Mouse (Mus musculus): ENCODE results near the gene Itprip. TPM values are rescaled to one million over a fixed set of nuclear protein-coding genes. Genes with fewer than 3 reads are reported as not detected.
"Not testable (repeated sequence)": the region's sequence is repeated elsewhere in the genome, so short reads cannot be mapped to it uniquely, and the experiment has no call there.

The Itprip gene
- total RNA-seq, 2 experiments from 2014 or later, result 15.8 to 19.1 TPM

- no peak for ATAC-seq (replicated peaks; ENCODE audit: poor library complexity, severe bottlenecking)
These were observed 60.8 kb downstream of the Itprip start for GRCm38 (mm10) chr19:47857957-47858942.

GRCm38 (mm10) chr19:47854796-47855783, 64.0 kb downstream of the Itprip start, which contains the start of gene Gsto1:
TSS of gene Gsto1 (plus strand) at chr19:47854970.
- peak; percentile 87 for ATAC-seq (replicated peaks; ENCODE audit: poor library complexity, severe bottlenecking)

DNA sequence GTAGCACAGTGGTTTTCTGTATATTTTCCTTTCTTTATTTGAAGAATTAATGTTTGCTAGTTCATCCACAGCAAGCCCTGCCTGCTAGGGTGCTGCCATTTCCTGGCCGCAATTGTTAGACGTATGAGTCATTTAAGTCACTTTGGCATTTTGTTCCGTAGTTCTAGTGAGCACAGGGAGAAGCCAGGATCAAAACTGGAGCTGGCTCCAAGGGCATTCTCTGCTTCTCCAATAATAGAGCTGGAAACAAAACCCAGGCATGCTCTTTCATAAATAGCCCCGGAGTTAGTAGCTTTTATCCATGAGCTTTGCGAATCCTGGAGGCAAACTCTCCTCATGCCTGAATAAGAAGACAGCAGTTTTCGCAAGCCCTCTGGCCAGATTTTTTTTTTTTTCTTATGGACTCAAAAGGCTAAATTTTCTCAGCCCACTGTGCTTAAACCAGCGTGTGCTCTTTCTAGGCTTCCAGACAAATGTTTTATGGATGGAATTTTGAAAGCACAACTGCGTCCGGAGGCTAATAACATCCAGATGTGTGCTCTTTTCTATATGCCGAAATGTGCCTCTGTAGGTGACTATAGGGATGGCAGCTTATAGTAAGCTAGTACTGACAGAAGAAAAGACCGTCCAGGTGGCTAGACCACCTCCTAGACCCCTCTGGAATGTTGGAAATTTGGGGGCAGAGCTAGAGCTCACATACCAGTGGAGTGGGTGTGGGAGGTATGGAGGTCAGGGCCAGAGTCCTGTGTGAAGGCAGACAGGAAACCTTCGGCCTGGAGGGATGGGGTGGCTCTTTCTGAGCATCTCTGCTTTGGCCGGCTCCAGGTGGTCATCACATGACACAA, 64.9 kb downstream of the Itprip start:
- ATAC-seq (replicated peaks; ENCODE audit: poor library complexity, severe bottlenecking), result peak; percentile 13

DNA sequence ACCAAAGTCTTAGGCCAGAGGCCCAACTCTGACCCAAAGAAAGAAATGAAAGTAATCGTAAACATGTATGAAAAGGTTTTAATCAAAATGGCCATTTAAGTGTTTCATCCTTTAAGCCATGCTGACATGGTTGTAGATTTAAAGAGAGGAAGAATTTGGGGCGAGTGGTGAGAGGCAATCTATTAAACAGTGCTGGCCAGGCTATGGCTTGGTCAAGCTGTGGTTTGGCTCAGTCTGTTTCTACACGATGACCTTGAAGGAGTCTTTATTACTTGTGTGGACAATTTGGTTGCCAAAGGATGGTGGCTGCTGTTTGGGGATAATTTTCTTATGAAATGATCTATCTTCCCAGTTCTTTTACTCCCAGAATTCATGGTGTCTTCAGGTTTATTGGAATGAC, 66.0 kb downstream of the Itprip start:
- ATAC-seq (replicated peaks; ENCODE audit: poor library complexity, severe bottlenecking), result no peak

DNA sequence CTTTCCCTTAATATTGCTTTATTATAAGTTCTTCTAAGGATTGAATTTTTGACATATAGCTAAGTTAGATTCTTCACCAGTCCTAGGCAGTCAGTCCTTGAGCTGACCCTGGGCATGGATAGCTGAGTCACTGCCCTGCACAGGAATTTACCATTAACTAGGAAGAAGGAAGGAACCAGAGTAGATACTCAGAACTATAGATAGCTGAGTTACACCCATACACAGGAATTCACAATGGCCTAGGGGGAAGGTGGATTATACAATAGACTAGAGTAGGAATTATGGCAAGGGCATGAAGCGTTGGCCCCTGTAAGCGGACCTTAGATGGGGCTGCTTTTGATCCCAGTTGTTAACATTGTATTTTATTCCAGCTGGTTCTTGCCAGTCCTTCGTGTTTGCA, 67.0 kb downstream of the Itprip start:
- ATAC-seq (replicated peaks; ENCODE audit: poor library complexity, severe bottlenecking), result not testable (repeated sequence)

GRCm38 (mm10) chr19:47849735-47850134, 69.4 kb downstream of the Itprip start:
- no peak for ATAC-seq (replicated peaks; ENCODE audit: poor library complexity, severe bottlenecking)

Other genes starting within 250 kb of the Itprip start
- not detected in 2 replicates for gene Col17a1, start 227.2 kb downstream of the Itprip start, total RNA-seq (2014; fragmentation: Nextera tagmentation)
- 0.22 TPM in 1 of 2 replicates, not detected in the other for gene Col17a1, start 227.2 kb downstream of the Itprip start, total RNA-seq (2017)
- gene Sfr1, start 187.6 kb downstream of the Itprip start, total RNA-seq (2014; fragmentation: Nextera tagmentation), result 78.1 and 85.9 TPM in 2 replicates
- 149 and 165 TPM in 2 replicates for gene Sfr1, start 187.6 kb downstream of the Itprip start, total RNA-seq (2017)
- gene Gsto1, start 64.3 kb downstream of the Itprip start, total RNA-seq (2014; fragmentation: Nextera tagmentation), result 317 and 338 TPM in 2 replicates
- gene Gsto1, start 64.3 kb downstream of the Itprip start, total RNA-seq (2017), result 215 and 219 TPM in 2 replicates
- gene Gsto2, start 53.8 kb downstream of the Itprip start, total RNA-seq (2014; fragmentation: Nextera tagmentation), result not detected in 2 replicates
- gene Gsto2, start 53.8 kb downstream of the Itprip start, total RNA-seq (2017), result not detected in 2 replicates
- gene Cfap43, start within 50 bp of the Itprip start, total RNA-seq (2014; fragmentation: Nextera tagmentation), result not detected in 2 replicates
- gene Cfap43, start within 50 bp of the Itprip start, total RNA-seq (2017), result 0.05 TPM in 1 of 2 replicates, not detected in the other
- gene Cfap58, start 18.4 kb upstream of the Itprip start, total RNA-seq (2014; fragmentation: Nextera tagmentation), result not detected in 2 replicates
- not detected in 2 replicates for gene Cfap58, start 18.4 kb upstream of the Itprip start, total RNA-seq (2017)

All from granulocyte monocyte progenitor cell, adult 5-6 weeks (primary cell).